Mouse (Mus musculus) MEL (cell line): ENCODE measurements at regions not wholly inside any gene's neighbourhood (a gene's known extent, or its start where the extent isn't known, plus 50 kb on each side); places are given as distances from the start of the nearest gene placed in this dataset.

ENCODE experiments used
- DNase-seq: peaks from one replicate; pipeline ENCODE4 v3.0.0; 2011; ENCODE audit warnings: low read depth, low spot score
- H3K27ac ChIP-seq: 2 replicates; pipeline ENCODE4 v1.5.1; 2012; ENCODE audit warnings: low read depth, mild to moderate bottlenecking, control low read depth, low read length, moderate library complexity; ENCODE audit not compliant: control insufficient read depth
- H3K27me3 ChIP-seq, 2 experiments: fragments of 150-350 bp in 1 of 2; sonication (generic) in 1 of 2; 2 replicates each; pipeline ENCODE4 v1.6.1; 2012; ENCODE audit warnings: low read length in 2 of 2, mild to moderate bottlenecking in 2 of 2, improper control_type of control experiment in 1 of 2, moderate library complexity in 1 of 2; ENCODE audit not compliant: insufficient read depth in 2 of 2, control insufficient read depth in 1 of 2
- H3K36me3 ChIP-seq, 2 experiments: 2 replicates each; pipeline ENCODE4 v1.6.1; 2012 to 2014; ENCODE audit warnings: low read length in 2 of 2, improper control_type of control experiment in 1 of 2, inconsistent platforms in 1 of 2, mild to moderate bottlenecking in 1 of 2; ENCODE audit not compliant: insufficient read depth in 2 of 2, control insufficient read depth in 1 of 2
- H3K4me1 ChIP-seq, 2 experiments: fragments of 150-350 bp in 1 of 2; sonication (generic) in 1 of 2; 2 replicates each; pipeline ENCODE4 v1.6.1; 2012; ENCODE audit warnings: low read length in 2 of 2, improper control_type of control experiment in 1 of 2, mild to moderate bottlenecking in 1 of 2; ENCODE audit not compliant: insufficient read depth in 2 of 2, control insufficient read depth in 1 of 2
- H3K4me3 ChIP-seq, 2 experiments: fragments of 150-350 bp in 1 of 2; sonication (generic) in 1 of 2; 2 replicates each; pipeline ENCODE4 v1.5.1; 2012; ENCODE audit warnings: low read depth in 2 of 2, low read length in 2 of 2, mild to moderate bottlenecking in 2 of 2, moderate library complexity in 2 of 2, control low read depth in 1 of 2, improper control_type of control experiment in 1 of 2; ENCODE audit not compliant: control insufficient read depth in 1 of 2, insufficient read depth in 1 of 2
- H3K79me2 ChIP-seq: 2 replicates; pipeline ENCODE4 v1.6.1; 2012; ENCODE audit warnings: mild to moderate bottlenecking, low read length, moderate library complexity; ENCODE audit not compliant: control insufficient read depth, poor library complexity, insufficient read depth
- H3K9ac ChIP-seq: 2 replicates; pipeline ENCODE4 v1.6.1; 2012; ENCODE audit warnings: low read depth, mild to moderate bottlenecking, control low read depth, low read length, moderate library complexity; ENCODE audit not compliant: control insufficient read depth, poor library complexity, severe bottlenecking
- H3K9me3 ChIP-seq: fragments of 150-350 bp; sonication (generic); replicated peaks from 2 replicates; pipeline ENCODE4 v1.6.1; 2012; ENCODE audit warnings: mild to moderate bottlenecking, low read length, improper control_type of control experiment, moderate library complexity; ENCODE audit not compliant: insufficient read depth
- CHD2 ChIP-seq: IDR thresholded peaks from 2 replicates; pipeline ENCODE4 v1.6.1; 2011; ENCODE audit warnings: low read length, improper control_type of control experiment
- ELF1 ChIP-seq: IDR thresholded peaks from 2 replicates; pipeline ENCODE4 v1.6.1; 2014; ENCODE audit warnings: low read depth, mild to moderate bottlenecking, inconsistent platforms, low read length, improper control_type of control experiment, moderate library complexity
- EP300 ChIP-seq, 2 experiments: IDR thresholded peaks; 2 replicates each; pipeline ENCODE4 v1.6.1; 2011; ENCODE audit warnings: improper control_type of control experiment in 2 of 2, low read length in 2 of 2, low read depth in 1 of 2, mild to moderate bottlenecking in 1 of 2
- ETS1 ChIP-seq: IDR thresholded peaks from 2 replicates; pipeline ENCODE4 v1.6.1; 2012; ENCODE audit warnings: low read depth, mild to moderate bottlenecking, inconsistent platforms, low read length, improper control_type of control experiment, moderate library complexity
- GATA1 ChIP-seq: IDR thresholded peaks from 2 replicates; pipeline ENCODE4 v1.6.1; 2011; ENCODE audit warnings: low read depth, low read length, improper control_type of control experiment
- HCFC1 ChIP-seq: IDR thresholded peaks from 2 replicates; pipeline ENCODE4 v1.6.1; 2012; ENCODE audit warnings: low read depth, mild to moderate bottlenecking, inconsistent platforms, low read length, improper control_type of control experiment, moderate library complexity
- KAT2A ChIP-seq: conservative IDR thresholded peaks from 2 replicates; pipeline ENCODE4 v1.6.1; 2012; ENCODE audit warnings: low read depth, low read length, improper control_type of control experiment, inconsistent platforms
- MEF2A ChIP-seq: IDR thresholded peaks from 2 replicates; pipeline ENCODE4 v1.6.1; 2014; ENCODE audit warnings: low read depth, mild to moderate bottlenecking, inconsistent platforms, low read length, improper control_type of control experiment; ENCODE audit not compliant: poor library complexity, insufficient replicate concordance, severe bottlenecking; ENCODE audit errors: extremely low read depth
- MYB ChIP-seq: IDR thresholded peaks from 2 replicates; pipeline ENCODE4 v1.6.1; 2011; ENCODE audit warnings: mild to moderate bottlenecking, low read depth, low read length, improper control_type of control experiment
- NRF1 ChIP-seq: IDR thresholded peaks from 2 replicates; pipeline ENCODE4 v1.6.1; 2014; ENCODE audit warnings: low read depth, mild to moderate bottlenecking, inconsistent platforms, low read length, improper control_type of control experiment, moderate library complexity; ENCODE audit not compliant: poor library complexity, insufficient read depth, severe bottlenecking
- POLR2AphosphoS2 ChIP-seq: IDR thresholded peaks from 2 replicates; pipeline ENCODE4 v1.6.1; 2011; ENCODE audit warnings: low read length, improper control_type of control experiment
- POLR2AphosphoS5 ChIP-seq: IDR thresholded peaks from 2 replicates; pipeline ENCODE4 v1.6.1; 2012; ENCODE audit warnings: low read depth, borderline replicate concordance, mild to moderate bottlenecking, inconsistent platforms, low read length, moderate library complexity, mixed read lengths
- RCOR1 ChIP-seq: IDR thresholded peaks from 2 replicates; pipeline ENCODE4 v1.6.1; 2012; ENCODE audit warnings: low read depth, mild to moderate bottlenecking, inconsistent platforms, low read length, improper control_type of control experiment
- SIN3A ChIP-seq: IDR thresholded peaks from 2 replicates; pipeline ENCODE4 v1.6.1; 2012; ENCODE audit warnings: low read length, improper control_type of control experiment, inconsistent platforms
- SMC3 ChIP-seq: IDR thresholded peaks from 2 replicates; pipeline ENCODE4 v1.6.1; 2011; ENCODE audit warnings: low read depth, low read length, improper control_type of control experiment
- TAL1 ChIP-seq: IDR thresholded peaks from 2 replicates; pipeline ENCODE4 v1.6.1; 2012; ENCODE audit warnings: mild to moderate bottlenecking, inconsistent platforms, low read length, moderate library complexity, mixed read lengths
- TBP ChIP-seq: IDR thresholded peaks from 2 replicates; pipeline ENCODE4 v1.8.0; 2011; ENCODE audit warnings: low read depth, low read length, improper control_type of control experiment
- TCF12 ChIP-seq: IDR thresholded peaks from 2 replicates; pipeline ENCODE4 v1.6.1; 2014; ENCODE audit warnings: low read depth, mild to moderate bottlenecking, inconsistent platforms, low read length, improper control_type of control experiment, moderate library complexity
- UBTF ChIP-seq: IDR thresholded peaks from 2 replicates; pipeline ENCODE4 v1.6.1; 2012; ENCODE audit warnings: low read depth, mild to moderate bottlenecking, inconsistent platforms, low read length, improper control_type of control experiment, moderate library complexity, borderline replicate concordance; ENCODE audit not compliant: insufficient read depth

DNA sequence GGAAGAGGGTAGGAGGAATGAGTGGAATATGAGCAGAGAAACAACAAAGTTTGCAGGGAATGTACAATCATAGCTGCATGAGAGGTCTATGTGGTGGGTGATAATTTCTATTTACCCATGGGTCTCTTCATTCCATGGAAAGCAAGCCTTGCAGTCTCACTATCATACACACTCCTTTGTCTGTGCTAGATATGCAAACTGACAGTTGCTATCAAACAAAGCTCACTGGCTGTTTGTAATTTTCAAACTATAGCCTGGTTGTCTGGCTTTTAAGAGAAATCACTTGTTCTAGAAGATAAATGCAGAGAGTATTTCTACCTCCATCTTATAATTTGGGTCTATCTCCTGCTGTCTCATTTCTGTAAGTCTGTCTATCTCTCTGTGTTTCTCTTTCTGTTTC, 1194.7 kb downstream of the Cntnap5b start:
- DNase-seq: peak; percentile 59
- H3K36me3 ChIP-seq: peaks cover 0 to 31% of the 10 kb centered on the region in 2 experiments; a peak in 2 of 4 replicates
- H3K9ac ChIP-seq: no peak overlapping the region
- H3K79me2 ChIP-seq: no peaks in the 10 kb centered on the region
- H3K27ac ChIP-seq: peak overlapping the region; percentile 67
- no peak overlapping the region for H3K4me3 ChIP-seq
- H3K4me1 ChIP-seq: peaks cover 8 to 18% of the 10 kb centered on the region in 2 experiments
- TF ChIP-seq RCOR1 (no peak), POLR2AphosphoS5 (no peak), GATA1 (peak; percentile 85), MYB (peak; percentile 76), ETS1 (peak; percentile 56), EP300 (IDR thresholded peaks at IDR 0.05; ENCODE audit: low read depth in 1 of 2, low read length in 2 of 2) (peak; percentile 68 to 88; a peak in 3 of 4 replicates), ELF1 (no peak), NRF1 (no peak), TCF12 (peak; percentile 58; the same call in 1 of the 2 replicates)
- TF ChIP-seq, all 39 proteins: peak for 5
- no peaks in the 10 kb centered on the region for H3K27me3 ChIP-seq
- H3K9me3 ChIP-seq: no peaks in the 10 kb centered on the region

DNA sequence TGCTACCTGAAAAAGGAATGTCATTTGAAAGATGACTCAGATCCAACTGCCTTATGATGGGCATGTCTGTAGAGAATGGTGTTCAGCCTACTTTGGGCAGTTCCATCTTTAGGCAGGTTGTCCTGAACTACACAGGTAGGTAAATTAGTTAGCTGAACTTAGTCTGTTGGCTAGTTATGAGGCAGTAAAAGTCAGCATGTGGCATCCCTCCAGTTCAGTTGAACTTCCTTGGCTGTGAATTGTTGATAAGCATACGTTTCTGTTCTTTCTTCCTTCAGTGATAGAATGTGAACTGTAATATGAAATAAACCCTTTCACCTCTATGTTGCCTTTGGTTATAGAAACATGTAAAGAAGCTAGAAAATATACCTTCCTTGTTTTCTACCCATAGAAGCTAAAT, 1198.8 kb downstream of the Cntnap5b start:
- H3K4me3 ChIP-seq: no peak overlapping the region
- H3K9me3 ChIP-seq: no peaks in the 10 kb centered on the region
- DNase-seq: peak; percentile 87
- peak overlapping the region; percentile 84 for H3K27ac ChIP-seq
- peaks cover 0 to 48% of the 10 kb centered on the region in 2 experiments; a peak in 2 of 4 replicates for H3K36me3 ChIP-seq
- H3K79me2 ChIP-seq: no peaks in the 10 kb centered on the region
- H3K9ac ChIP-seq: no peak overlapping the region
- H3K4me1 ChIP-seq: peaks cover 10 to 38% of the 10 kb centered on the region in 2 experiments
- no peaks in the 10 kb centered on the region for H3K27me3 ChIP-seq
- TF ChIP-seq GATA1 (peak; percentile 87), CHD2 (no peak), HCFC1 (no peak), TBP (peak; percentile 66), MEF2A (no peak), TAL1 (peak; percentile 59), KAT2A (no peak), MYB (peak; percentile 96), EP300 (IDR thresholded peaks at IDR 0.05; ENCODE audit: low read depth in 1 of 2, low read length in 2 of 2) (peak; percentile 96 to 97), POLR2AphosphoS2 (no peak), SMC3 (no peak), SIN3A (peak; percentile 43; the same call in 1 of the 2 replicates), UBTF (no peak), ETS1 (peak; percentile 68), TCF12 (peak; percentile 90)
